Mouse (Mus musculus) left cerebral cortex, postnatal 10 days (tissue): ENCODE measurements around the gene Exosc2. TPM values are rescaled to one million over a fixed set of nuclear protein-coding genes. Genes with fewer than 3 reads are reported as not detected.

Source experiments
- DNase-seq, 2 experiments: peaks; one replicate each; pipeline ENCODE4 v3.0.0; 2021 to 2022; ENCODE audit warnings: low spot score in 2 of 2, mixed read lengths in 1 of 2; ENCODE audit errors: extremely low spot score in 1 of 2
- intact Hi-C: fragments of 180-260 bp; cut with DNase I; formaldehyde crosslinking; loops from one replicate; pipeline ENCODE4 v1.15.1; 2025
- total RNA-seq, 2 experiments: library from RNA; stranded (reverse); gene quantifications; 2 replicates each; pipeline ENCODE4 v1.2.3; 2021

Gene Exosc2
- total RNA-seq, 2 experiments from 2014 or later = 24.2 to 26.3 TPM

DNA sequence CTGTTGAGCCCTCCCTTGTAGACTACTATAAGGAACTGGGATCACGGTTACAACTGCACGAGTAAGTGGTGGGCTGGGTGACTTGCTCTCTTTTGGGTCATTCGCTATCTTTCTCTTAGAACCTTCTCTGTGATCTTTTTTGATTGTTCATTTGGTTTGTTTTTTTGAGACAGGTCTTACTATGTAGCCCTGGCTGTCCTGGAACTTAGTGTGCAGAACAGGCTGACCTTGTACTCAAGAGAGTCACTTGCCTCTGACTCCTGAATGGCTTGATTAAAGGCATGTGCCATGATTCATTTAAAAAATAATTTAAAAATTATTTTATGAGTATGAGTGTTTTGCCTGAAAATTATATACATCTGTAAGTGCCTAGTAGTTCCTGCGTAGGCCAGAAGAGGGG, 44.3 kb downstream of the Exosc2 start:
- intact Hi-C loops = no loop called here
- no peak for DNase-seq

DNA sequence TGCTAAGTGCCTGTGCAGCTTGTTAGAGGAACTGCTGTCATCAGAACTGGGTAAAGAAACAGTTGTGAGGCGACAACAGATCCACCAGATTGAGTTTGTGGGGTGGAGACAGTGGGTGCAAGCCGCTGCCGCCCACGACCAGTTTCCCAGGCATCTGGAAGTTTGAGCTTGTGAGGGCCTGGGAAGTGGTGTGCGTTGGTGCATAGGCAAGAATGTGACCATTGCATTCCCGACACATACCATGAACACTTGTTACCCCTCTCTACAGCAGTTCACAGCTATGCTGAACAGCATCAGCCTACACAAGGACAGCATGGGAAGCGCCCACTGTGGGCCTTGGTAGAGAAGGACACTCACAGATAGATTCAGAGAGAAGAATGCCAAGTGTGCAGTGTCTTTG, 45.5 kb downstream of the Exosc2 start:
- intact Hi-C loops = no loop called here
- DNase-seq = no peak

DNA sequence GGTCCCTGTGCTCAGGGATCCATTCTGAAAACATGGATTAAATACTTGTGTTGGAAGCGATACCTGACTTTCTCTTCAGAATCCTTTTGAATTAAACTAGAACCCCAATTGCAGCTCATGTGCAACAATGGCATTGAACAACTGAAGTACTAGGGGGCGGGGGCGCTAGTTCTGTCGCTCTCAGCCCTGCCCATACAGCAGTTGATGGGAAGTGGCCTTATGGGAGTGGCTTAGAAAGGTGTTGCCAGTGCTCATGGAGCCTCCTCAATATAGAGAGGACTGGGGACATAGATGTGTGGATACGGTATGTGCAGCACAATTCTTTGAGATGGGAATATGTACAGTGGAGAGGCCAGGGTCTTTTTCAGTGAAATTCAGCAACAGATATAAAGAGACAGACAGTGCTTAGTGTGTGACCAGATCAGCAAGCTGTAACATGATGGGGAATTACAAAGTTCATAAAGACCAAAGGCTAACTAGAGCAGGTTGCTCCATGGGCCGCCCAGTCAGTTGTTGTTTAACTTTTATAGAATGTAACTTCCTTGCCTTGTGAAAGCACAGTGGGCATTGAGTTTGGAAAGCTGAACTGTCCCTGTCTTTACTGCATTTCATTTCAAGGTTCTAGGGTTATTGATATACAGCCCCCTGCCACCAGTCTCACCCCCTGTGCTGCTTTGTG, 48.8 kb downstream of the Exosc2 start:
- no peak for DNase-seq
- intact Hi-C loops = no loop called here

DNA sequence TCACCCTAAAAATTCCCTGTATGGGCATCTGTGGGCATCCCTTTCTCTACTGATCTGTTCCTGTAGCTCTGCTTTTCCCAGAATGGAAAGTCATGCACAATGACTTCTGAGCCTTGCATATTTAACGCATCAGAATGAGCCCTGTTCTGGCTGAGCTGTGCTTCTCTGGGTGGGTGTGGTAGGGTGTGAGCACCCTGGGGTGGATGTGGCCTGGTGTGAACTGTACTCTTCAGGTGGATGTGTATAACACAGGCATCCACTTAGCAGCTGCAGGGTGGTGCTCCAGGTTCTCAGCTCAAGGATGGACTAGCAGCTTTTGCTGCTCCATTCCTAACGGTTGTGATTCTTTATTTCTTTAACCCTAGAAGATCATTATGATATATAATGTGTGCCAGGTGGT, 49.4 kb downstream of the Exosc2 start:
- intact Hi-C loops = no loop called here
- DNase-seq = no peak

DNA sequence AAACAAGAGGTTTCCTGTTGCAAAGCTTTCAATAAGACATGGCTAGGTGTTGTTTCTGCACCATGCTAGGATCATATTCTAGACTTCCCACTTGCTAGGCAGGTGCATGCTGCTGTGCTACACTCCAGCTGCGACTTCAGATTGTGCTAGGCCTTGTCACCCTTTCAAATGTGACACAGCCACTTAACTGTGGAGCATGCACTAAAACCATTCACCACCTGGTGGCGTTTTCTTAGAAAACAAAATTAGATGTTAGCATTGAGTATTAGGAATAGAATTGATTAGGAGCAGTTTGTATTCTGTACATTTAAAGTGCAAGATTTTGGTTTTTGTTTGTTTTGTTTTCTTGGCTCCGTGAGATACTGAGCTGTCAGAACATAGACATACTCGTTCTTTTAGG, 50.3 kb downstream of the Exosc2 start:
- DNase-seq = peak in 1 of 2 experiments; percentile 35
- intact Hi-C loops = no loop called here

DNA sequence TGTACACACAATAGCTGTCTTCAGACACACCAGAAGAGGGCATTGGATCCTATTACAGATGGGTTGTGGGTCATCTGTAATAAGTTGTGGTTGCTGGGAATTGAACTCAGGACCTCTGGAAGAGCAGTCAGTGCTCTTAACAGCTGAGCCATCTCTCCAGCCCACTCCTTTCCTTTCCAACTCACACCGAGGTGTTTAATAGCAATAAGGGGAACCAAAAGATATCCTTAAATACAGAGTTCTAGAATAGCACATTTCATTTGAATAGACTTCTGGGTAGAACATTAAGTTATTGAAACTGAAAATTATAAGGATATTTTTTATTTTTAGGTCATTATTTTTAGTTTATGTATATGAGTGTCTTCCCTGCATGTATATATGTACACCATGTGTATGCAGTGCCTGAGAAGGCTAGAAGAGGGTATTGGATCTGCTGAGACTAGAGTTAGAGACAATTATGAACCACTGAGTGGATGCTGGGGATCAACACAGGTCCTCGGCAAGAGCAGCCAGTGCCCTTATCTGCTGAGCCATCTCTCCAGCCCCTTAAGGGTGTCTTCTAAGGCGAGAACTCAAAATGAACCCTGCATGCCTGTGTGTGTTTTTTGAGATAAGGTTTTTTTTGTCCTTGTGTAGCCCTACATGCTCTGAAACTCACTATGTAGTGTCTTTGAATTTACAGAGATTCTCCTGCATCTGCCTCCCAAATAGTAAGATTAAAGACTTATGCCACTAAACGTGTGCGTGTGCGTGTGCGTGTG, 54.4 kb downstream of the Exosc2 start:
- intact Hi-C loops = no loop called here

DNA sequence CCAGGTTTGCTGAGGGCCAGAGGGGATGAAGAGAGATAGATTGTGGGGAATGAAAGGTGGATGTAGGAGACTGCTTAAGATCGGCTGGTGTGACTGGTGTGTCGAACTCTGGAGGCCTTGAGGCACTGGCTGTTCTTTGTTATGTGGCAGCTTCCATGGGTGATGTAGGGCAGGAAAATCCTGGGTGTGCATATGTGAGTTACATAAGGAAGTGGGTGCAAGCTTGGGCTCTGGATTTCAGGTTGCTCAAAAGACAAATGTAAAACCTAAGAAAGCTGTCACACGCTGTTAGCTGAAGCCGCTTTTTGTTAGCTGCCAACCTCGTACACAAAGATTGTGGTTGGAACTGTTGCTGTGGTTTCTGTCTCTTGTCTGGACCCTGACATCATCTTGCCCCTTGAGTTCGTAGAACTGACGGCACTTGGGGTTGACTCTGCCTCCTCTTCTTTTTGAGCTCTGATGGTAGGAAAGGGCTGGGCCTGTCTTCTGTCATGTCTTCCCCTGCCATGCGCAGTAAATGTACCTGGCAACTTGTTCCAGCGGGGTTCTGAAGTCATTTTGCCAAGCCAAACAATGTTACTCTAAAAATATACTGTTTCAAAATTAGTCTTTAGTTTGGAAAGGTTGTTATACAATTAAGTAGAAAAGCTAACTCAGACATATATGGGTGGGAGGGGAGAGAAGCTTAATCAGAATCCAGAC, 57.2 kb downstream of the Exosc2 start:
- intact Hi-C loops = no loop called here
- DNase-seq = no peak

More for the DNA sequence above, 54.4 kb downstream of the Exosc2 start:
- DNase-seq = no peak

DNA sequence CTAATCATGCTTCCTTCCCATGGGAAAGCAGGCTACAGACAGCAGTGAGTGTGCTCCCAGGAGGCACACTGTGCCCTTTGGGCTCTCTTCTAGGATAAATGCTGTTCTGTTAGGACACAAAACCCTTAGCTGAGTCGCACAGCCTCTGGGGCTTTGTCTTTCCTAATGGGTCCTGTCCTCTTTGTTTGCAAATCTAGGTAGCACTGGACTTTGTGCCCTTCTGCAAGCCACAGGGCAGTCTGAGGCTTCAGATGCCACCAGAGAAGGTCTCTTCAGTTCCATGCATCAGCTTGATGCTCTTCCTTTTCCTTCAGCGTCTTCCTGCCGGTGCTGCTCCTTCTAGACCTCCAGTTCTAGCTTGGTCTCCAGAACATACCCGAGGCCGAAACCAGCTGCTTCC, 60.1 kb downstream of the Exosc2 start:
- intact Hi-C loops = no loop called here
- DNase-seq = no peak

Other genes starting within 250 kb of the Exosc2 start
- 10 to 100 TPM; 20.6 to 21.2 TPM for gene Ass1, start 200.5 kb upstream of the Exosc2 start, total RNA-seq
- gene Fubp3, start 98.1 kb upstream of the Exosc2 start, total RNA-seq = 10 to 100 TPM; 43.0 to 45.6 TPM
- gene Prdm12, start 30.7 kb upstream of the Exosc2 start, total RNA-seq = under 1 TPM; 0.36 to 0.54 TPM
- 10 to 100 TPM; 39.7 to 40.5 TPM for gene Abl1, start 17.7 kb downstream of the Exosc2 start, total RNA-seq
- gene Qrfp, start 139.9 kb downstream of the Exosc2 start, total RNA-seq = not detected
- gene Fibcd1, start 175.3 kb downstream of the Exosc2 start, total RNA-seq = 10 to 100 TPM in 1 of 2 experiments, 1 to 10 TPM in 1; 7.0 to 13.3 TPM
- 1 to 10 TPM; 8.8 to 9.2 TPM for gene Lamc3, start 216.6 kb downstream of the Exosc2 start, total RNA-seq